Mouse (Mus musculus): ENCODE measurements around the gene Olfr1494. TPM values are rescaled to one million over a fixed set of nuclear protein-coding genes. Genes with fewer than 3 reads are reported as not detected.

The Olfr1494 gene
- polyA plus RNA-seq, 1 experiment from 2014 or later = not detected

Other genes with a start within 250 kb of the Olfr1494 start
- gene Olfr1477, start 239.2 kb upstream of the Olfr1494 start, polyA plus RNA-seq (2014; fragmentation: Nextera tagmentation; extraction: Ambion mirVana) = not detected in 2 replicates
- gene Olfr1480, start 211.8 kb upstream of the Olfr1494 start, polyA plus RNA-seq (2014; fragmentation: Nextera tagmentation; extraction: Ambion mirVana) = not detected in 2 replicates
- gene Olfr1484, start 156.2 kb upstream of the Olfr1494 start, polyA plus RNA-seq (2014; fragmentation: Nextera tagmentation; extraction: Ambion mirVana) = not detected in 2 replicates
- gene Olfr1487, start 122.4 kb upstream of the Olfr1494 start, polyA plus RNA-seq (2014; fragmentation: Nextera tagmentation; extraction: Ambion mirVana) = not detected in 2 replicates
- gene Olfr1489, start 108.1 kb upstream of the Olfr1494 start, polyA plus RNA-seq (2014; fragmentation: Nextera tagmentation; extraction: Ambion mirVana) = not detected in 2 replicates
- gene Olfr1490, start 88.6 kb upstream of the Olfr1494 start, polyA plus RNA-seq (2014; fragmentation: Nextera tagmentation; extraction: Ambion mirVana) = not detected in 2 replicates
- not detected in 2 replicates for gene Olfr1491, start 42.5 kb upstream of the Olfr1494 start, polyA plus RNA-seq (2014; fragmentation: Nextera tagmentation; extraction: Ambion mirVana)
- gene Olfr1493-ps1, start 16.4 kb upstream of the Olfr1494 start, polyA plus RNA-seq (2014; fragmentation: Nextera tagmentation; extraction: Ambion mirVana) = not detected in 2 replicates
- not detected in 2 replicates for gene Olfr1495, start 24.9 kb downstream of the Olfr1494 start, polyA plus RNA-seq (2014; fragmentation: Nextera tagmentation; extraction: Ambion mirVana)
- not detected in 2 replicates for gene Olfr1496, start 38.1 kb downstream of the Olfr1494 start, polyA plus RNA-seq (2014; fragmentation: Nextera tagmentation; extraction: Ambion mirVana)
- gene Olfr1497, start 58.5 kb downstream of the Olfr1494 start, polyA plus RNA-seq (2014; fragmentation: Nextera tagmentation; extraction: Ambion mirVana) = not detected in 2 replicates
- gene Olfr1499, start 79.7 kb downstream of the Olfr1494 start, polyA plus RNA-seq (2014; fragmentation: Nextera tagmentation; extraction: Ambion mirVana) = not detected in 2 replicates
- not detected in 2 replicates for gene Olfr1500, start 90.8 kb downstream of the Olfr1494 start, polyA plus RNA-seq (2014; fragmentation: Nextera tagmentation; extraction: Ambion mirVana)
- not detected in 2 replicates for gene Olfr1501, start 111.0 kb downstream of the Olfr1494 start, polyA plus RNA-seq (2014; fragmentation: Nextera tagmentation; extraction: Ambion mirVana)
- not detected in 2 replicates for gene Olfr1502, start 122.1 kb downstream of the Olfr1494 start, polyA plus RNA-seq (2014; fragmentation: Nextera tagmentation; extraction: Ambion mirVana)
- gene Olfr1504, start 158.2 kb downstream of the Olfr1494 start, polyA plus RNA-seq (2014; fragmentation: Nextera tagmentation; extraction: Ambion mirVana) = not detected in 2 replicates
- not detected in 2 replicates for gene Olfr1505, start 173.8 kb downstream of the Olfr1494 start, polyA plus RNA-seq (2014; fragmentation: Nextera tagmentation; extraction: Ambion mirVana)

Data from liver, embryonic 11.5 days (tissue).